Mouse (Mus musculus) intestine, embryonic 14.5 days (tissue): ENCODE measurements at regions not wholly inside any gene's neighbourhood (a gene's known extent, or its start where the extent isn't known, plus 50 kb on each side); places are given as distances from the start of the nearest gene placed in this dataset.

Source experiments
- ATAC-seq: fragments of 200-750 bp; cut with Nextera tagmentation; replicated peaks from 2 replicates; pipeline ENCODE4 v1.8.0; 2017; ENCODE audit warnings: low read depth, moderate number of reproducible peaks, moderate TSS enrichment, moderate library complexity; ENCODE audit not compliant: low FRiP score, low TSS enrichment
- DNase-seq: peaks from one replicate; pipeline ENCODE4 v3.0.0-alpha.2; 2018; ENCODE audit warnings: low spot score
- H3K27ac ChIP-seq: fragments of 300-500 bp; sonication (generic); 2 replicates; pipeline ENCODE4 v1.5.1; 2014; ENCODE audit warnings: low read depth, mild to moderate bottlenecking, control low read depth
- H3K27me3 ChIP-seq: fragments of 300-500 bp; sonication (generic); replicated peaks from 2 replicates; pipeline ENCODE4 v1.6.1; 2014; ENCODE audit warnings: low read length, control low read depth; ENCODE audit not compliant: control insufficient read depth, insufficient read depth
- H3K36me3 ChIP-seq: fragments of 300-500 bp; sonication (generic); 2 replicates; pipeline ENCODE4 v1.6.1; 2014; ENCODE audit warnings: low read length, control low read depth; ENCODE audit not compliant: control insufficient read depth, insufficient read depth
- H3K4me1 ChIP-seq: fragments of 300-500 bp; sonication (generic); replicated peaks from 2 replicates; pipeline ENCODE4 v1.6.1; 2014; ENCODE audit warnings: low read length, control low read depth, mixed read lengths; ENCODE audit not compliant: control insufficient read depth, insufficient read depth
- H3K4me2 ChIP-seq: fragments of 300-500 bp; sonication (generic); 2 replicates; pipeline ENCODE4 v1.6.1; 2014; ENCODE audit warnings: low read length
- H3K4me3 ChIP-seq: fragments of 300-500 bp; sonication (generic); 2 replicates; pipeline ENCODE4 v1.5.1; 2014; ENCODE audit warnings: low read depth, low read length, control low read depth, mixed read lengths
- H3K9ac ChIP-seq: fragments of 300-500 bp; sonication (generic); 2 replicates; pipeline ENCODE4 v1.6.1; 2014; ENCODE audit warnings: mild to moderate bottlenecking, low read length
- H3K9me3 ChIP-seq: fragments of 300-500 bp; sonication (generic); 2 replicates; pipeline ENCODE4 v1.6.1; 2016; ENCODE audit warnings: low read length, control low read depth; ENCODE audit not compliant: control insufficient read depth
- WGBS: fragments of 180-500 bp; shearing (Covaris S2); extraction: QIAGEN DNeasy Blood & Tissue Kit; methylation state at CpG from one replicate; pipeline ENCODE4 v1.1.7; 2014; 5-methylcytosine and 5-hydroxymethylcytosine counted together

GRCm38 (mm10) chr12:7909746-7910360 is 67.6 kb upstream of the Apob start:
- no peaks in the 10 kb centered on the region for H3K36me3 ChIP-seq
- H3K9me3 ChIP-seq, result no peaks in the 10 kb centered on the region
- H3K4me2 ChIP-seq, result no peak overlapping the region
- no peak overlapping the region for H3K27ac ChIP-seq
- DNase-seq, result no peak
- H3K4me1 ChIP-seq, result no peaks in the 10 kb centered on the region
- 66% methylated on average over 9 of the region's 9 CpGs for WGBS
- no peak for ATAC-seq
- H3K27me3 ChIP-seq, result no peaks in the 10 kb centered on the region
- no peak overlapping the region for H3K9ac ChIP-seq
- no peak overlapping the region for H3K4me3 ChIP-seq

- DNase-seq, result no peak
- H3K4me1 ChIP-seq, result no peaks in the 10 kb centered on the region
- no peak overlapping the region for H3K9ac ChIP-seq
- ATAC-seq, result no peak
- no peaks in the 10 kb centered on the region for H3K27me3 ChIP-seq
- H3K27ac ChIP-seq, result no peak overlapping the region
- H3K36me3 ChIP-seq, result no peaks in the 10 kb centered on the region
- H3K4me2 ChIP-seq, result no peak overlapping the region
- H3K9me3 ChIP-seq, result no peaks in the 10 kb centered on the region
- WGBS, result 56% methylated on average over 2 of the region's 2 CpGs
- H3K4me3 ChIP-seq, result no peak overlapping the region
These were observed 66.9 kb upstream of the Apob start for GRCm38 (mm10) chr12:7910509-7910908.

GRCm38 (mm10) chr12:7918385-7918784 is 59.1 kb upstream of the Apob start:
- Histone ChIP-seq H3K4me1 (no peaks in the 10 kb centered on the region), H3K36me3 (no peaks in the 10 kb centered on the region), H3K4me3 (no peak overlapping the region), H3K27me3 (no peaks in the 10 kb centered on the region), H3K27ac (no peak overlapping the region), H3K9me3 (no peaks in the 10 kb centered on the region), H3K4me2 (no peak overlapping the region), H3K9ac (no peak overlapping the region)
- ATAC-seq, result no peak
- no peak for DNase-seq
- WGBS, result 75% methylated on average over 1 of the region's 1 CpGs

- no peaks in the 10 kb centered on the region for H3K9me3 ChIP-seq
- no peak overlapping the region for H3K27ac ChIP-seq
- 80% methylated on average over 4 of the region's 4 CpGs for WGBS
- no peaks in the 10 kb centered on the region for H3K36me3 ChIP-seq
- no peak overlapping the region for H3K4me2 ChIP-seq
- ATAC-seq, result no peak
- no peak overlapping the region for H3K9ac ChIP-seq
- no peak overlapping the region for H3K4me3 ChIP-seq
- DNase-seq, result no peak
- no peaks in the 10 kb centered on the region for H3K4me1 ChIP-seq
- H3K27me3 ChIP-seq, result no peaks in the 10 kb centered on the region
These were observed 58.3 kb upstream of the Apob start for GRCm38 (mm10) chr12:7918967-7919708.

GRCm38 (mm10) chr12:7919709-7920324 is 57.6 kb upstream of the Apob start:
- H3K36me3 ChIP-seq, result no peaks in the 10 kb centered on the region
- no peak overlapping the region for H3K9ac ChIP-seq
- no peak overlapping the region for H3K4me2 ChIP-seq
- 61% methylated on average over 2 of the region's 2 CpGs for WGBS
- 0 out of 2 replicates have a peak overlapping the region, but pooled peaks have one; percentile 33 for H3K27ac ChIP-seq
- H3K9me3 ChIP-seq, result no peaks in the 10 kb centered on the region
- ATAC-seq, result peak; percentile 81
- no peaks in the 10 kb centered on the region for H3K27me3 ChIP-seq
- no peak overlapping the region for H3K4me3 ChIP-seq
- no peaks in the 10 kb centered on the region for H3K4me1 ChIP-seq
- DNase-seq, result no peak

GRCm38 (mm10) chr12:7920888-7921287 is 56.6 kb upstream of the Apob start:
- Histone ChIP-seq H3K27ac (no peak overlapping the region), H3K36me3 (no peaks in the 10 kb centered on the region), H3K27me3 (no peaks in the 10 kb centered on the region), H3K9ac (no peak overlapping the region), H3K9me3 (no peaks in the 10 kb centered on the region), H3K4me2 (no peak overlapping the region), H3K4me3 (no peak overlapping the region), H3K4me1 (no peaks in the 10 kb centered on the region)
- WGBS, result 84% methylated on average over 1 of the region's 1 CpGs
- DNase-seq, result no peak
- ATAC-seq, result no peak
